Mouse (Mus musculus) stomach, embryonic 16.5 days (tissue): ENCODE data around the gene Tuba3b. TPM values are rescaled to one million over a fixed set of nuclear protein-coding genes. Genes with fewer than 3 reads are reported as not detected.

Source experiments
- ATAC-seq: fragments of 200-750 bp; cut with Nextera tagmentation; 2 replicates; pipeline ENCODE4 v1.8.0; 2017; ENCODE audit warnings: moderate number of reproducible peaks, moderate TSS enrichment; ENCODE audit not compliant: insufficient read depth, low FRiP score
- H3K27ac ChIP-seq: fragments of 300-500 bp; sonication (generic); 2 replicates; pipeline ENCODE4 v1.5.1; 2014; ENCODE audit warnings: low read length
- H3K27me3 ChIP-seq: fragments of 300-500 bp; sonication (generic); 2 replicates; pipeline ENCODE4 v1.6.1; 2014; ENCODE audit warnings: low read length, control low read depth, mixed read lengths; ENCODE audit not compliant: control insufficient read depth, insufficient read depth
- H3K36me3 ChIP-seq: fragments of 300-500 bp; sonication (generic); 2 replicates; pipeline ENCODE4 v1.6.1; 2014; ENCODE audit warnings: low read length; ENCODE audit not compliant: control insufficient read depth, insufficient read depth
- H3K4me1 ChIP-seq: fragments of 300-500 bp; sonication (generic); 2 replicates; pipeline ENCODE4 v1.6.1; 2014; ENCODE audit warnings: low read length, control low read depth, mixed read lengths; ENCODE audit not compliant: control insufficient read depth, insufficient read depth
- H3K4me2 ChIP-seq: fragments of 300-500 bp; sonication (generic); 2 replicates; pipeline ENCODE4 v1.6.1; 2014; ENCODE audit warnings: low read depth, low read length, mixed read lengths
- H3K4me3 ChIP-seq: fragments of 300-500 bp; sonication (generic); replicated peaks from 2 replicates; pipeline ENCODE4 v1.5.1; 2014; ENCODE audit warnings: mild to moderate bottlenecking, low read length
- H3K9ac ChIP-seq: fragments of 300-500 bp; sonication (generic); 2 replicates; pipeline ENCODE4 v1.6.1; 2014; ENCODE audit warnings: low read length
- H3K9me3 ChIP-seq: fragments of 300-500 bp; sonication (generic); replicated peaks from 2 replicates; pipeline ENCODE4 v1.6.1; 2016; ENCODE audit warnings: low read length, control low read depth; ENCODE audit not compliant: control insufficient read depth
- WGBS: fragments of 180-500 bp; shearing (Covaris S2); extraction: QIAGEN DNeasy Blood & Tissue Kit; methylation state at CpG from one replicate; pipeline ENCODE4 v1.1.7; 2014; 5-methylcytosine and 5-hydroxymethylcytosine counted together
- polyA plus RNA-seq: library from polyadenylated mRNA; unstranded; fragments of >200 nt; fragmentation: Nextera tagmentation; extraction: Ambion mirVana; gene quantifications from 2 replicates; pipeline ENCODE4 v1.2.1, GENCODE M21; 2015

The Tuba3b gene
- polyA plus RNA-seq, 1 experiment from 2014 or later: not detected

DNA sequence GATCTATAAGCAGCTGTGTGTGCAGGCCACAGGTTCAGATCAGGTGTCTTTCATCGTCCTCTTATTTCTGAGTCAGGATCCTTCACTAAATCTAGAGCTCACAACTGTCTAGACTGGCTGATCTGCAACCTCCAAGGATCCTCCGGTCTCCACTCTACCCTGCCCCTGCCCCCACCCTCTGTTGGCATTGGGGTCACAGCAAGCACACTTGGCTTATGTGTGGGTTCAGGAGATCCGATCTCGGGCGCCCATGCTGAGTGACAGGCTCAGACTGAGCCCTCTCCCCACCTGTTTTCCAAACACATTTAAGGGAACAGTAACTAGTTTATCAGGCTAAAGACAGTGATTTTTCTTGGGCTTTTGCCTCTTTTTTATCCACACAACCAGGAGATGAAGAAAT, 38.1 kb downstream of the Tuba3b start:
- Histone ChIP-seq H3K27ac (no peak overlapping the region), H3K9me3 (0 out of 2 replicates have a peak, but pooled peaks cover 8% of the 10 kb centered on the region), H3K4me2 (no peak overlapping the region), H3K4me1 (no peaks in the 10 kb centered on the region), H3K27me3 (no peaks in the 10 kb centered on the region), H3K9ac (no peak overlapping the region), H3K4me3 (no peak overlapping the region), H3K36me3 (no peaks in the 10 kb centered on the region)
- no peak for ATAC-seq
- 74% methylated on average over 5 of the region's 5 CpGs for WGBS

DNA sequence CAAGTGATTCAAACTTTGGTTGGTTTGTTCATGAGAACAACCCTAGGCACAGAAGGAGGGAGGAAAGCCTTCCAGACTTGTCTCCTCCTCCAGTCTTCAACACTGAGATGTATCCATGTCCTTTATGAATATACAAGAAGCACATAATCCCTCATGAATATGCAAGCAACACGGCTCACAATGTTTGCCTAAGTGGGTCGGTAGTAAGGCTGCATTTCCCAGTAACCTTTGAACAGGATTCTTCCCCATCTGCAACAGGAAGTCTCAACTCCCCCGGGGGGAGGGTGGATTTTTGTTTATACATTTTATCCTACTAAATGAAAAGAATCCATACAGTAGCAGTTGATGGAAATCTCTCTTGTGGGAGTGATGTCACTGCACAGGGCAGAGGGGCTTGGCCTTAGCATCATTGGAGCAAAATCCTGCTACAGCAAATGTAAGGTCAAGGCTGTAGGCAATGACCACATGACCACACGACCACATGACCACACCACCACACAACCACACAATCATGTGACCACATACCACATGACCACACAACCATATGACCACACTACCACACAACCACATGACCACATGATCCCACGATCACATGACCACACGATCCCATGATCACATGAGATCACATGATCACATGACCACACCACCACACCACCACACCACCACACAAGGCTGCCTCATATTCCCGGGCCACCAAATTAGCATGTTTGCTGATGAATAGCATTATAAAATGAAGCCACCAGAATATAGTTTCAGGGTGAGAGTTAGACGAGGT, 38.7 kb downstream of the Tuba3b start:
- H3K4me2 ChIP-seq: no peak overlapping the region
- 0 out of 2 replicates have a peak, but pooled peaks cover 8% of the 10 kb centered on the region for H3K9me3 ChIP-seq
- no peaks in the 10 kb centered on the region for H3K27me3 ChIP-seq
- H3K27ac ChIP-seq: no peak overlapping the region
- no peak overlapping the region for H3K4me3 ChIP-seq
- H3K4me1 ChIP-seq: no peaks in the 10 kb centered on the region
- H3K9ac ChIP-seq: no peak overlapping the region
- no peaks in the 10 kb centered on the region for H3K36me3 ChIP-seq
- ATAC-seq: no peak
- whole genome bisulfite sequencing: 62% methylated on average over 8 of the region's 8 CpGs

DNA sequence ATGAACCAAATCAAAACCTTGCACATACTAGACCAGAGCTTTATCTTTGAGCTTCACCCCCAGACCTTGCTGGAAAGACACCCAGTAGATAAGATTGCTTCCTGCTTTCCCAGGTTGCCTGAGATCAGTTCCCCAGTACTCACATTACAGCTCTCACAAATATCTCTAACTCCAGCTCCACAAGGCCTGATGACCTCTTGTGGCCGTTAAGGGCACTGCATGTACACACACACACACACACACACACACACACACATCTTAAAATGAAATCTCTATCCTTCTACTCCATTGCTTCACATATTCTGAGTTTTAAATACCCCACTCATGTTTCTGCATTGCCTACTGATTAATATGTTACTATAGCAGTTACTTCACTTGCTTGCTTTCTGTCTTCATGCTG, 40.1 kb downstream of the Tuba3b start:
- Histone ChIP-seq H3K9ac (no peak overlapping the region), H3K4me1 (no peaks in the 10 kb centered on the region), H3K4me2 (no peak overlapping the region), H3K27ac (no peak overlapping the region), H3K4me3 (no peak overlapping the region), H3K27me3 (no peaks in the 10 kb centered on the region), H3K36me3 (no peaks in the 10 kb centered on the region), H3K9me3 (0 out of 2 replicates have a peak, but pooled peaks cover 8% of the 10 kb centered on the region)
- 91% methylated on average over 1 of the region's 1 CpGs for WGBS
- no peak for ATAC-seq

DNA sequence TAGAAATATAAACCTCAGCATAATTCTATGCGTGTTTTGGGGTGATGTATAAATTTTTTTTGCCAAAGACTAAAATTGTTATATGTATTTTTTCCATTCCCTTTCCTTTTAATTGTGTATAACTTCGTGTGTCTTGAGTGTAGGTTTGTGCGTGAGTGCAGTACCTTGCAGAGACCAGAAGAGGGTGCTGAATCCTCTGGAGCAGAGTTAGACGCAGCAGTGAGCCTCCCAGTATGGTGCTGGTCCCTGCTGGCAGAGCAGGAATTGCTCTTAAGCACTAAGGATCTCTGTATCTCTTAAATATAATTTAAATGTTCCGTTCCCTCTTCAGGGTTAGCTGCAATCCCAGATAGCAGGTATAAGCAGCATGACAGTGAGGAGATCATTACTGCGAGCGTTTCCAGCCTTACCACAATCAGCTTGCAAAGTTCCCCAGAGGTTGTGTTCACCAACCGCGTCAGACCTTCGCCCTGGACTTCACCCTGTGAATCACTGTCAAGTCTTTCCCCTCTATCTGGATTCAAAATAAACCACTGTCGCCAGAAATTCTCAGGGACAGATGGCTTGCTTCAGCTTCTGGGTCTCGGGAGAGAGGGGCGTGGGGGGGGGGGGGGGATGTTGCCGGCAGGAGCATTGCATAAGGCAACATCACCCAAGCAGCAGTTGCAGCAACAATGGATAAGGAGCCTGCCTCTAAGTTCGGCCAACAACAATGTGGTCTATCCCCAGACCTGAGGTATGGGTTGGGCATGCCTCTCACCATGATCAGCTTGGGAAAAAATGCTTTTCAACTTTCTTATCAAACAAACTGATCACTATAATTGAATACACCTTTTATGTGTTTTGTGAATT, 41.4 kb downstream of the Tuba3b start:
- no peak for ATAC-seq
- H3K4me2 ChIP-seq: no peak overlapping the region
- H3K27ac ChIP-seq: no peak overlapping the region
- no peaks in the 10 kb centered on the region for H3K4me1 ChIP-seq
- no peak overlapping the region for H3K4me3 ChIP-seq
- 69% methylated on average over 15 of the region's 15 CpGs for WGBS
- H3K9me3 ChIP-seq: 0 out of 2 replicates have a peak, but pooled peaks cover 8% of the 10 kb centered on the region
- no peaks in the 10 kb centered on the region for H3K27me3 ChIP-seq
- H3K9ac ChIP-seq: no peak overlapping the region
- no peaks in the 10 kb centered on the region for H3K36me3 ChIP-seq

DNA sequence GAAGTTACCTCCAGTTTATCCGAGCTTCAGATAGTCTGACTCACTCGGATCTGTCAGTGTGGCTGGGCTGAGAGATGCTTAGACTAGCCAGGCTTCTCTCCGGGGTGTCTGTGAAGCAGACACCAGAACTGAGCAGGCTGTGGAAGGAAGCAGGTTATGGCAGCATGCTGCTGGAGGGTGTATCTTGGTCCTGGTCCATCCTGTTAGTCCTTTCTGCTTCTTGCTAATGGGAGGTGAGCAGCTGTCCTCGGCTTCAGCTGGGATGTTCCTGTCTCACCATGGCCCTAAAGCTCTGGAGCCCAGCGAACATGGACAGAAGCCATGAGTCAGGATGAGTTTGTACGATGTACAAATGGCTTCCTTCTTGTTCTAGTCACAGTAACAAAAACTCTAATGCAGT, 43.6 kb downstream of the Tuba3b start:
- Histone ChIP-seq H3K9ac (no peak overlapping the region), H3K4me1 (no peaks in the 10 kb centered on the region), H3K4me2 (no peak overlapping the region), H3K27ac (no peak overlapping the region), H3K9me3 (0 out of 2 replicates have a peak, but pooled peaks cover 8% of the 10 kb centered on the region), H3K36me3 (no peaks in the 10 kb centered on the region), H3K4me3 (no peak overlapping the region), H3K27me3 (no peaks in the 10 kb centered on the region)
- ATAC-seq: no peak
- WGBS: 68% methylated on average over 6 of the region's 6 CpGs

DNA sequence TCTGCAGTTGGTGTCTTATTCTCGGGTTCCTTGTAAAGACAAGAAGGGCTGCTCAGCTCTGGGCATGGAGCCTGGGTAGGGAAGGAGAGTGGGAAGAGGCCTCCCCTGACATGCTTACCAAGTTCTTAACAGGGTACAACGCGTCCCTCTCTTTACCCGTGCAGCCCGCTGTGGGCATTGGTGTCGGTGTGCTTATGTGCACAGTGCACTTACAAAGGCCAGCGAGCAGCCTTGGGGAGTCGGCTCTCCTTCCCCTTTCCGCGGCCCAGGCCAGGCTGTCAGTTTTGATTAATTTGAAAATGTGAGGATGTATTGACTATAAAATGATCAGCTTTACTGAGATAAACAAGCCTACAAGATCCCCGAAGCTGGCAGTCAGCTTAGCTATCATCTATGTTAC, 45.4 kb downstream of the Tuba3b start:
- H3K27me3 ChIP-seq: no peaks in the 10 kb centered on the region
- no peak overlapping the region for H3K4me3 ChIP-seq
- 52% methylated on average over 11 of the region's 11 CpGs for WGBS
- 0 out of 2 replicates have a peak, but pooled peaks cover 7% of the 10 kb centered on the region for H3K9me3 ChIP-seq
- H3K27ac ChIP-seq: no peak overlapping the region
- no peak overlapping the region for H3K4me2 ChIP-seq
- ATAC-seq: no peak
- H3K4me1 ChIP-seq: no peaks in the 10 kb centered on the region
- no peaks in the 10 kb centered on the region for H3K36me3 ChIP-seq
- H3K9ac ChIP-seq: no peak overlapping the region

DNA sequence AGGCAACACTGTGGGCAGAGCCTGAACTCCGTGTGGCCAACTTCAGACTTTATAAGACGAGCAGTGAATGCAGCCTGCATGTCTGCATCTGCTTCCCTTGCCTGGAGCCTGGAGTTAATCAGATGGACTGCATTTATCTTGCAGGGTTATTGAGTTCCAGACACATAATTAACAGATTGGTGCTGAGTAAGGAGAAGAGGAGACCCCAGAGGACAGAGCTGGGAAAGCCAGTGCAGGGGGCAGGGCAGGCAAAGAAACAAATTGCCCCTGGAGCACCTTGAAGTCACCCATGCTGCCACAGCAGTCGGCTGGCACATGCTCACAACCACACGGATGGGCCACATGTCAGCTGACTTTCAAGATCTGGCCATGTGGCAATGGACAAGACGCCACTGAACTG, 48.7 kb downstream of the Tuba3b start:
- 0 out of 2 replicates have a peak, but pooled peaks cover 3% of the 10 kb centered on the region for H3K9me3 ChIP-seq
- no peaks in the 10 kb centered on the region for H3K27me3 ChIP-seq
- no peaks in the 10 kb centered on the region for H3K36me3 ChIP-seq
- no peaks in the 10 kb centered on the region for H3K4me1 ChIP-seq
- H3K27ac ChIP-seq: no peak overlapping the region
- no peak overlapping the region for H3K4me3 ChIP-seq
- WGBS: 66% methylated on average over 5 of the region's 5 CpGs
- no peak overlapping the region for H3K9ac ChIP-seq
- no peak overlapping the region for H3K4me2 ChIP-seq
- ATAC-seq: no peak

DNA sequence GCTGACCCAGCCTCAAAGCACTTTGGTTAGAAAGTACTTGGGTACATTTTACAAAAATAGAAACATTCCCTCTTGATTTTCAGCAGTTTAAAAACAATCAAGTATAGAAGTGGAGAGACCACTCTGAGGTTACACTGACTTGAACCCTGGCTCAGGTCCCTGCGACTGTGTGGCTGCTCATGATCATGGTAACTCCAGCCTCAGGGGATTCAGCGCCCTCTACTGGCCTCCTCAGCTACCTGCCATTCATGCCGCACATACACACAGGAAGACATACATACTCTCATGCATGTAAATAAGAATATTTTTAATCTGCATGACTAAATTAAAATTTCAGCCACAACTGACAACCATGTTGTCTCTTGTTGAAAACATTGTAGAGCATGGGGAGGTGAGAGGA, 50.2 kb downstream of the Tuba3b start:
- no peaks in the 10 kb centered on the region for H3K36me3 ChIP-seq
- H3K27ac ChIP-seq: no peak overlapping the region
- H3K4me3 ChIP-seq: no peak overlapping the region
- ATAC-seq: no peak
- H3K4me1 ChIP-seq: no peaks in the 10 kb centered on the region
- no peaks in the 10 kb centered on the region for H3K27me3 ChIP-seq
- WGBS: 93% methylated on average over 3 of the region's 3 CpGs
- H3K4me2 ChIP-seq: no peak overlapping the region
- 0 out of 2 replicates have a peak, but pooled peaks cover 3% of the 10 kb centered on the region for H3K9me3 ChIP-seq
- no peak overlapping the region for H3K9ac ChIP-seq

DNA sequence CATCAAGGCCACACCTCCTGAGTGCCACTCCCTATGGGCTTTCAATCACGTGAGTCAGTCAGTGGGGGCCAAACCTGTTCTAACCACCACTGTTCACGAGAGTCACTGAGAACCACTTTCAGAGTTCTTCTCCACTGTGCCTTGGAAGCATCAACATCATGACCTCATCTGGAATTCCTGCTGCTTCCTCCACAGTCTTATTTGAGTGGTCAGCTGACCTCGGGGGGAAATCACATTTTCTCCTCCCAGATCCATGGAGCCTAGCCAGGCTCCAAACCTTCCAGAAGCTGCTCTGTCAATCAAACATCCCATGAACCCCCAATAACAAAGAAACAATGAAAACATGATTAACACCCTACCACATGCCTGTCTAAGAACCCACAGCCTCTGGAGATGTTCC, 52.1 kb downstream of the Tuba3b start:
- Histone ChIP-seq H3K27ac (no peak overlapping the region), H3K9me3 (0 out of 2 replicates have a peak, but pooled peaks cover 3% of the 10 kb centered on the region), H3K27me3 (no peaks in the 10 kb centered on the region), H3K36me3 (no peaks in the 10 kb centered on the region), H3K4me2 (no peak overlapping the region), H3K4me3 (no peak overlapping the region), H3K9ac (no peak overlapping the region), H3K4me1 (no peaks in the 10 kb centered on the region)
- 48% methylated on average over 3 of the region's 3 CpGs for WGBS
- ATAC-seq: no peak
